Mouse (Mus musculus): ENCODE measurements around the gene Ttll11. TPM values are rescaled to one million over a fixed set of nuclear protein-coding genes. Genes with fewer than 3 reads are reported as not detected.

The Ttll11 gene
- polyA plus RNA-seq, 1 experiment from 2014 or later, result 0.75 TPM

GRCm38 (mm10) chr2:35702001-35702400, 277.7 kb downstream of the Ttll11 start:
- no peak overlapping the region for H3K4me2 ChIP-seq (replicated peaks; ENCODE audit: low read depth, low read length)
- H3K4me1 ChIP-seq (ENCODE audit: insufficient read depth, low read length), result peaks cover 11% of the 10 kb centered on the region
- H3K9ac ChIP-seq (replicated peaks; ENCODE audit: low read length), result no peak overlapping the region
- no peak overlapping the region for H3K4me3 ChIP-seq (ENCODE audit: low read length)
- ATAC-seq (ENCODE audit: low FRiP score, low TSS enrichment), result no peak
- no peaks in the 10 kb centered on the region for H3K9me3 ChIP-seq (ENCODE audit: low read length)
- H3K27ac ChIP-seq (ENCODE audit: low read length), result no peak overlapping the region
- no peaks in the 10 kb centered on the region for H3K27me3 ChIP-seq (ENCODE audit: insufficient read depth, low read length)
- 77% methylated on average over 7 of the region's 7 CpGs for WGBS
- peaks cover 4% of the 10 kb centered on the region; the same call in 1 of the 2 replicates for H3K36me3 ChIP-seq (ENCODE audit: insufficient read depth, low read length)

Other genes with a start within 250 kb of the Ttll11 start
- gene Ndufa8, start 69.5 kb upstream of the Ttll11 start, polyA plus RNA-seq (2015; fragmentation: Nextera tagmentation; extraction: Ambion mirVana), result 282 and 308 TPM in 2 replicates
- 0.69 and 0.70 TPM in 2 replicates for gene Morn5, start 69.5 kb upstream of the Ttll11 start, polyA plus RNA-seq (2015; fragmentation: Nextera tagmentation; extraction: Ambion mirVana)
- 2.9 and 3.2 TPM in 2 replicates for gene Lhx6, start 125.5 kb upstream of the Ttll11 start, polyA plus RNA-seq (2015; fragmentation: Nextera tagmentation; extraction: Ambion mirVana)
- gene Mrrf, start 156.5 kb upstream of the Ttll11 start, polyA plus RNA-seq (2015; fragmentation: Nextera tagmentation; extraction: Ambion mirVana), result 27.3 and 31.7 TPM in 2 replicates
- 74.5 and 75.4 TPM in 2 replicates for gene Rbm18, start 156.9 kb upstream of the Ttll11 start, polyA plus RNA-seq (2015; fragmentation: Nextera tagmentation; extraction: Ambion mirVana)